In the genomic region with DNA sequence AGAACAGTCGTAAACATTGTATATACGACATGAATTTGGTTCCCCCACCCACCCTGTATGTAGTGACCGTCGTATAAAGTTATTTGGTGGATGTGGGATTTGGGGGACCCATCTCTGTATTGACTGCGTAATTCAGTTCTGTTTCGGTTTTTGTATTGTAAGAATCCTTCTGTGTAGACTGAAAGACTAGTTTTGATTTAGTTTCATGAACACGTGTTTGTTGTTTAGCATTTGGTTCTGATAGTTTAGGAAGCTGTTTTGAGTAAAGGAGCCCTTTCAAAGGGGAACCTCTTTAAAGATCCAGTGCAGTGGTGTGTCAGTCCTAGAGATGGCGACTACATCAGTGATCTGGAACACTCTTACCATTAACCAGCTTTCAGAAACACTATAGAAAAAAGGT, we compare ENCODE assay signal across 8 mouse cellular contexts. TPM values are rescaled to one million over a fixed set of nuclear protein-coding genes. Genes with fewer than 3 reads are reported as not detected.
DNase-seq lines count a peak whose midpoint lies in the region; ATAC-seq and TF ChIP-seq lines count a peak whose summit lies in the region.

No protein-coding gene starts in this region.

- no peaks in the 10 kb centered on the region for H3K36me3 ChIP-seq in testis, adult 2 months (ENCODE audit: control insufficient read depth, insufficient read depth, low read length)
- H3K36me3 ChIP-seq in liver, embryonic 14.5 days (replicated peaks; ENCODE audit: control insufficient read depth, insufficient read depth, low read depth), result no peaks in the 10 kb centered on the region

- no peak overlapping the region for H3K27ac ChIP-seq in cerebellum, adult 2 months (ENCODE audit: insufficient read depth, low read length)
- H3K27ac ChIP-seq in testis, adult 2 months (ENCODE audit: control insufficient read depth, insufficient read depth, low read depth, low read length), result no peak overlapping the region
- peak overlapping the region; percentile 88 for H3K27ac ChIP-seq in liver, embryonic 14.5 days

- ATAC-seq in liver, embryonic 14.5 days (ENCODE audit: insufficient read depth), result no peak

- peak overlapping the region; percentile 68 for H3K4me3 ChIP-seq in cerebellum, adult 2 months (replicated peaks; ENCODE audit: insufficient read depth, low read depth, low read length)
- peak overlapping the region; percentile 92; the same call in 1 of the 2 replicates for H3K4me3 ChIP-seq in testis, adult 2 months (ENCODE audit: control insufficient read depth, low read depth, low read length)
- H3K4me3 ChIP-seq in liver, embryonic 14.5 days (ENCODE audit: insufficient read depth in 1 of 2, low read depth in 2 of 2, low read length in 2 of 2), result peak overlapping the region; percentile 85 to 95

- no peaks in the 10 kb centered on the region for H3K9me3 ChIP-seq in liver, embryonic 14.5 days (ENCODE audit: control insufficient read depth, low read length)

- WGBS in cerebellum, adult 2 months, result 15% methylated on average over 8 of the region's 8 CpGs
- 21% methylated on average over 8 of the region's 8 CpGs for WGBS in liver, embryonic 14.5 days (ENCODE audit: insufficient replicate concordance)

- TF ChIP-seq POLR2A in cerebellum, adult 2 months (IDR thresholded peaks at IDR 0.05; ENCODE audit: borderline replicate concordance, insufficient read depth, low read length), result no peak
- TF ChIP-seq POLR2A in testis, adult 2 months (IDR thresholded peaks at IDR 0.05; ENCODE audit: control insufficient read depth, low read depth, low read length), result no peak

- TF ChIP-seq EP300 in liver, embryonic 14.5 days (IDR thresholded peaks at IDR 0.05; ENCODE audit: low read depth), result no peak

- DNase-seq in cerebellum, adult 2 months, result no peak
- DNase-seq in cerebellum, postnatal 25 days, result no peak
- DNase-seq in testis, postnatal 14 days (ENCODE audit: low spot score), result no peak
- DNase-seq in liver, embryonic 14.5 days (ENCODE audit: low read depth in 3 of 3, low spot score in 3 of 3), result no peak
- DNase-seq in embryo, embryonic 9.5 days (ENCODE audit: extremely low spot score), result no peak
- no peak for DNase-seq in gastrocnemius, postnatal 25 days
- DNase-seq in cerebellum, adult 11 months, result no peak

- TF ChIP-seq CTCF in cerebellum, adult 2 months (IDR thresholded peaks at IDR 0.05; ENCODE audit: borderline replicate concordance, insufficient read depth, low read depth, low read length), result no peak
- no peak for TF ChIP-seq CTCF in testis, adult 2 months (IDR thresholded peaks at IDR 0.05; ENCODE audit: control insufficient read depth, insufficient read depth, insufficient replicate concordance, low read depth, low read length)
- TF ChIP-seq CTCF in liver, embryonic 14.5 days (IDR thresholded peaks at IDR 0.05; ENCODE audit: low read depth), result no peak

- peak overlapping the region; percentile 78 for H3K4me2 ChIP-seq in liver, embryonic 14.5 days (ENCODE audit: low read depth)

- peak overlapping the region; percentile 94 for H3K9ac ChIP-seq in liver, embryonic 14.5 days (replicated peaks)

- H3K4me1 ChIP-seq in cerebellum, adult 2 months (ENCODE audit: control insufficient read depth, insufficient read depth, low read length), result peaks cover 5% of the 10 kb centered on the region; the same call in 1 of the 2 replicates
- peaks cover 4% of the 10 kb centered on the region for H3K4me1 ChIP-seq in testis, adult 2 months (ENCODE audit: control insufficient read depth, insufficient read depth, low read length)
- H3K4me1 ChIP-seq in liver, embryonic 14.5 days (replicated peaks; ENCODE audit: control insufficient read depth in 2 of 2, insufficient read depth in 2 of 2, low read length in 1 of 2), result peaks cover 43 to 51% of the 10 kb centered on the region in 2 experiments

- H3K27me3 ChIP-seq in cerebellum, adult 2 months (ENCODE audit: control insufficient read depth, insufficient read depth, low read length), result no peaks in the 10 kb centered on the region
- no peaks in the 10 kb centered on the region for H3K27me3 ChIP-seq in testis, adult 2 months (ENCODE audit: control insufficient read depth, insufficient read depth, low read length)
- no peaks in the 10 kb centered on the region for H3K27me3 ChIP-seq in liver, embryonic 14.5 days (ENCODE audit: control insufficient read depth, insufficient read depth, low read length)

RNA-seq across cellular contexts. Expression of a gene that starts 1.4 kb away (rescaled TPM):
- 24.4 and 26.0 TPM in 2 replicates for polyA plus RNA-seq in cerebellum, adult 2 months (2012; rRNA removed)
- polyA plus RNA-seq in testis, adult 2 months (2012; rRNA removed), result 4.2 and 5.4 TPM in 2 replicates
- polyA plus RNA-seq in liver, embryonic 14.5 days (2012; rRNA removed), result 3.3 and 4.4 TPM in 2 replicates
- 12.7 and 14.2 TPM in 2 replicates for polyA plus RNA-seq in liver, embryonic 14.5 days (2014; fragmentation: Nextera tagmentation; extraction: Ambion mirVana)
- total RNA-seq in gastrocnemius, postnatal 25 days (2021), result 1 to 10 TPM; 7.8 to 7.9 TPM
